Mouse (Mus musculus) urinary bladder, postnatal 10 days (tissue): Measurements from ENCODE around the gene Rgl3.

Experiments
- DNase-seq: peaks from one replicate; pipeline ENCODE4 v3.0.0; 2022; ENCODE audit warnings: low spot score

Gene Rgl3

GRCm38 (mm10) chr9:21947540-21948130, 41.6 kb downstream of the Rgl3 start:
- no peak for DNase-seq

- no peak for DNase-seq
Measured at GRCm38 (mm10) chr9:21944267-21944666, 45.0 kb downstream of the Rgl3 start.

- no peak for DNase-seq
Measured at GRCm38 (mm10) chr9:21943638-21944037, 45.6 kb downstream of the Rgl3 start.

GRCm38 (mm10) chr9:21943046-21943445, 46.2 kb downstream of the Rgl3 start:
- DNase-seq: no peak

GRCm38 (mm10) chr9:21938234-21938855, 50.9 kb downstream of the Rgl3 start:
- DNase-seq: no peak

GRCm38 (mm10) chr9:21937711-21938175, 51.5 kb downstream of the Rgl3 start:
- DNase-seq: no peak

GRCm38 (mm10) chr9:21936692-21937570, 52.3 kb downstream of the Rgl3 start, which contains the start of gene Plppr2:
Gene Plppr2 (plus strand): TSS chr9:21937033.
- peak; percentile 90 for DNase-seq

GRCm38 (mm10) chr9:21935466-21936131, 53.6 kb downstream of the Rgl3 start:
- no peak for DNase-seq

- DNase-seq: no peak
Measured at GRCm38 (mm10) chr9:21934021-21934420, 55.2 kb downstream of the Rgl3 start.

- no peak for DNase-seq
Measured at GRCm38 (mm10) chr9:21932445-21933137, 56.7 kb downstream of the Rgl3 start.

GRCm38 (mm10) chr9:21932006-21932405, 57.2 kb downstream of the Rgl3 start:
- DNase-seq: no peak

GRCm38 (mm10) chr9:21929208-21929607, 60.0 kb downstream of the Rgl3 start:
- DNase-seq: no peak

- DNase-seq: peak; percentile 66
Measured at GRCm38 (mm10) chr9:21927208-21927753, 62.0 kb downstream of the Rgl3 start, which contains the start of the genes Ccdc159 and Tmem205. Gene Ccdc159 (plus strand): TSS chr9:21927471. Gene Tmem205 (minus strand): TSS chr9:21927556.

- DNase-seq: no peak
Measured at GRCm38 (mm10) chr9:21926784-21927183, 62.5 kb downstream of the Rgl3 start.

GRCm38 (mm10) chr9:21926155-21926554, 63.1 kb downstream of the Rgl3 start:
- no peak for DNase-seq

GRCm38 (mm10) chr9:21925506-21925905, 63.7 kb downstream of the Rgl3 start:
- no peak for DNase-seq

GRCm38 (mm10) chr9:21925034-21925433, 64.2 kb downstream of the Rgl3 start:
- no peak for DNase-seq

GRCm38 (mm10) chr9:21924099-21924493, 65.2 kb downstream of the Rgl3 start:
- peak; percentile 70 for DNase-seq

GRCm38 (mm10) chr9:21923490-21924098, 65.7 kb downstream of the Rgl3 start:
- DNase-seq: no peak

GRCm38 (mm10) chr9:21923036-21923435, 66.2 kb downstream of the Rgl3 start:
- DNase-seq: no peak
